Mouse (Mus musculus): ENCODE data around the gene Prkce. TPM values are rescaled to one million over a fixed set of nuclear protein-coding genes. Genes with fewer than 3 reads are reported as not detected.
A peak's percentile ranks its signal among the peaks of the same experiment; 100 is the strongest.

The Prkce gene
- total RNA-seq, 2 experiments from 2014 or later = 31.1 to 32.5 TPM

DNA sequence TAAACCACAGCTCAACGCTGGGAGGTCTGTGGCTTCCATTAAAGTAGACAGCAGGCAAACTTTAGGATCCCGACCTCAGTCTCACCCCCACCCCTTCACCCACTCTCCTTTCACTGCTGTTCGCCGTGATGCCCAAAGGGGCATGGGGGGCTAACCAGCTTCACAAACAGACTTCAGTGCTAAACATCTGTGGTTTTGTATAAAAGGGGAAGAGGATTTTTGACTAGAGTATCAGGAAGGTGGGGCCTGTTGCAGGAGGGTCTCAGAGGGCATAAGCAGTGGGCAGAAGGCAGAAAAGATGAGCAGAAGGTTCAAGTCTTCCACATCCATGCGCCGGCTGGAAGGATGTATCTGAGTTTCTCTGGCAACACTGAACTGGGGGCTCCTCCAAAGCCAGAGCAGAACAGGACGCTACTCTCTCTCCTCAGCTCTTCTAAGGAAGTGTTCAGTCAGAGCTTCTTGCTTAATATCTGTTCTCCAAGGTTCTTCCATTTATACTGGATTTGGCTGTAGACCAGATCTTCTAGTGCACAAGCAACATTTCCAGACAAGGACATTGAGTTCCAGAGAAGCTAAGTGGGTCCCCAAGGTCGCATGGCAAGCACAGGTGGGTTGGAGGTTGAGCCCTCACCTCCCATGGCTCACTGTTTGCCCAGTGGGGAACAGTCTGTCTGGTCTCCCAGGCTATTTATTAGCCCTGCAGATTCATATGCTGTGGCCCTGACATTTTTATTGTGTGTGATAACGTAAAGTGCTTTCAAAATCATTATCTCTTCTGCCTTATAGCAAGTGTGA is 2.8 kb downstream of the Prkce start:
- DNase-seq = peak in 1 of 2 experiments; percentile 13
- intact Hi-C loops (cut with DNase I) = no loop called here

DNA sequence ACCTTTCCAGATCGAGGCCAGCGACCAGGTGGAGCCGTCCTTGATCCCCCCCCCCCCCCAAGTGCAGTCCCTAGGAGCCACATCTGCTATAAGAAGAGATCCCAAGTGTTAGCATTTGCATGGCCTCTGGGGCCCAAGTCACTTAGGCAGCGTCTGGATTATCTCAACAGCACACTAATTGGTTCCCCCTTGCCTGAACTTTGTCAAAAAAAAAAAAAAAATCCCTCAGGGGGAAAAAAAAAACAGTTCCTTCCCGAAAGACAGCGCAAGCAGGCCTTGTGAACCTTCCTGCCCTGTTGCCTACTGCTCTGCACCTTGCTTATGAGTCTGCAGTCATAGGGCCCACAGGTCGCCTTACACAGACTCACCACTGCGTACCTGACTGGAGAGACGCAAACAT is 7.9 kb downstream of the Prkce start:
- intact Hi-C loops (cut with DNase I) = no loop called here
- no peak for DNase-seq

GRCm38 (mm10) chr17:86176722-86177121 is 9.1 kb downstream of the Prkce start:
- no peak for DNase-seq
- intact Hi-C loops (cut with DNase I) = no loop called here

- no peak for DNase-seq
- intact Hi-C loops (cut with DNase I) = loop anchor here (2.0 kb wide), 1 partner anchor 15 kb away; no protein-coding TSS in a partner anchor
Observed at GRCm38 (mm10) chr17:86183788-86184187, 16.2 kb downstream of the Prkce start.

DNA sequence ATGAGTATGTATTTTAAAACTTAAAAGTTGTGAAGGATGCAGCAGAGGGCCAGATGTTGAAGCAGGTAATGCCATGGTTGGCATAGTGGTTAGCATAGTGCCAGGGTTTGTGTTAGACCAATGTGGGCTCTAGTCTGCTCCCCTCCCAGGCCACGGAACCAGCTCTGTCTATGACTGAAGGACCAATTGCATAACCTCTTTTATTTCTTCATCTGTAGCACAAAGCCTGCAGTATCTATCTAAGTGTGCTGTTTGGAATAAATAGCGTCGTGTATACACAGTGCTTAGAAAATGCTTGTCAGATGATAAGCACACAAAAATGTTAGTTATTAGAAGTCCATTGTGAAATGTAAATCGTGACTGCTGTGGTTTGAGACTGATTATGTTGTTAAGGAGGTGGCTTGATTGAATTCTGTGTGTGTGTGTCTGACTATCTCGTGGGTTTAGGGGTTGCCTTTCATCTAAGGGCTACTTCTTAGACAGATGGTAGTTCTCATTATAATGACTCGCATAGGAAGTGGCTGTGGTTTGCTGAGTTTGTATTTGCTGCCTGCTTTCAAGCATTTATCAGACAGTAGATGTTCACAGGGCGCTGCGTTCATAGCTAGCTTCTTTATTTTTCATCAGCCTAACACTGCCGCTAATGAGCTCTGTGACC is 17.1 kb downstream of the Prkce start:
- intact Hi-C loops (cut with DNase I) = loop anchor here (2.0 kb wide), 1 partner anchor 16 kb away; no protein-coding TSS in a partner anchor
- DNase-seq = no peak

DNA sequence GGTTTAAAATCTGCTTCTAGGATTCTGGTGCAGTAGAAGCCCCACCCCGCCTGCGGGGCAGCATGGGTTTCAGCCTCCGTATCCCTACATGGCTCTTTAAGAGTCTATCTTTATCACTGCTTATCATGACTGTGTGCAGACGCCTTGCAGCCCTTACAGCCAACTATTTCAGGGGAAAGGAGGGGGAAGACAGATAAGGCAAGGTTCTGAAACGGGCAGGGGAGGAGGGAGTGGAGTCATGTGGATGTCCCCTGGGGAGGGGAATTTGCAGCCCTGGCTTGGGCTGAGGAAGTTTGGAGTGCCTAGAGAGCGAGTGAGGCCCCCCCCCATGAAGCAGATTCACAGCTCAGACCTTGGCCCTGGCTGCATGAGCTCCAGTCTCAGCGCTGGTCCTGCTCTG is 18.0 kb downstream of the Prkce start:
- peak; percentile 63 to 76 for DNase-seq

GRCm38 (mm10) chr17:86187777-86188176 is 20.2 kb downstream of the Prkce start:
- intact Hi-C loops (cut with DNase I) = no loop called here

More for the DNA sequence above, 18.0 kb downstream of the Prkce start:
- intact Hi-C loops (cut with DNase I) = loop anchor here (2.0 kb wide), 1 partner anchor 17 kb away; no protein-coding TSS in a partner anchor

DNA sequence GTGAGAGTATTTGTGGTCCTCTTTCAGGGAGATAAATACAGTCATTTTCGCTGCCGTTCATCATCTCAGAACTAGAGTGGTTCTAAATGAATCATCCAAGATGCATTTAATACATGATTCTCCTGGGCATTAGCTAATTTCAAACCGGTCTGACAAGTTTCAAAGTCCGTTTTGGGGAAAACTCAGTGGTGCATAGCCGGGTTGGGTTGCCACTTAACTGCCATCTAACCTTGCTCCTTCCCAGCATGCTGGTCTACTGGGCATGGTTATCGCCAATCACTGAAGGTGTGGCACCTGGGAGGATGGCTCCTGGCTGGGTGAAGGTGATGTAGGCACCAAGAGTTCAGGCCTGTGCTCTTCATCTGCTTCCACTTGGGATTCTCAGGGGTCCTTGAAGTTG is 26.4 kb downstream of the Prkce start:
- no peak for DNase-seq

More at GRCm38 (mm10) chr17:86187777-86188176, 20.2 kb downstream of the Prkce start:
- no peak for DNase-seq

GRCm38 (mm10) chr17:86194921-86195320 is 27.3 kb downstream of the Prkce start:
- DNase-seq = no peak
- intact Hi-C loops (cut with DNase I) = no loop called here

More for the DNA sequence above, 26.4 kb downstream of the Prkce start:
- intact Hi-C loops (cut with DNase I) = no loop called here

- peak; percentile 23 to 33 for DNase-seq
- intact Hi-C loops (cut with DNase I) = no loop called here
Observed at GRCm38 (mm10) chr17:86198496-86199465, 31.2 kb downstream of the Prkce start.

- intact Hi-C loops (cut with DNase I) = no loop called here
Observed at GRCm38 (mm10) chr17:86201981-86202380, 34.4 kb downstream of the Prkce start.

DNA sequence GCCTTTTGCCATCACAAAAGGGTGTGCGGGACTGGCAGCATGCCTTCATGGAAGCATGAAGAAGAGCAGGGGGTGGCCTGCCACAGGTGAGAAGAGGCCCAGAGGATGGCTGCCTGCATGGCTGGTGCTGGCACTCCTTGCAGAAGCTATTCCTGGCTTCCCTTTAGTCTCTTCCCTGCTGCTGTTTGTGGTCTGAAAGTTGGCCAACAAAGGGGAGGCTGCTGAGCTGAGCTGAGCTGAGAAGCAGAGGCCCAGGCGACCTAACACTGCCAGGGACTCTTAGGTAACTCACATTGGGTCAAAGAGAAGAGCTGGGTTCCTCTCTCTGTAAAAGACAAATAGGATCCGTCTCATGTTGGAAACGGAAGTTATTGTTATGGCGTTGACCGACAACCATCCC is 35.4 kb downstream of the Prkce start:
- intact Hi-C loops (cut with DNase I) = no loop called here
- peak; percentile 52 to 54 for DNase-seq

More at GRCm38 (mm10) chr17:86201981-86202380, 34.4 kb downstream of the Prkce start:
- DNase-seq = no peak

DNA sequence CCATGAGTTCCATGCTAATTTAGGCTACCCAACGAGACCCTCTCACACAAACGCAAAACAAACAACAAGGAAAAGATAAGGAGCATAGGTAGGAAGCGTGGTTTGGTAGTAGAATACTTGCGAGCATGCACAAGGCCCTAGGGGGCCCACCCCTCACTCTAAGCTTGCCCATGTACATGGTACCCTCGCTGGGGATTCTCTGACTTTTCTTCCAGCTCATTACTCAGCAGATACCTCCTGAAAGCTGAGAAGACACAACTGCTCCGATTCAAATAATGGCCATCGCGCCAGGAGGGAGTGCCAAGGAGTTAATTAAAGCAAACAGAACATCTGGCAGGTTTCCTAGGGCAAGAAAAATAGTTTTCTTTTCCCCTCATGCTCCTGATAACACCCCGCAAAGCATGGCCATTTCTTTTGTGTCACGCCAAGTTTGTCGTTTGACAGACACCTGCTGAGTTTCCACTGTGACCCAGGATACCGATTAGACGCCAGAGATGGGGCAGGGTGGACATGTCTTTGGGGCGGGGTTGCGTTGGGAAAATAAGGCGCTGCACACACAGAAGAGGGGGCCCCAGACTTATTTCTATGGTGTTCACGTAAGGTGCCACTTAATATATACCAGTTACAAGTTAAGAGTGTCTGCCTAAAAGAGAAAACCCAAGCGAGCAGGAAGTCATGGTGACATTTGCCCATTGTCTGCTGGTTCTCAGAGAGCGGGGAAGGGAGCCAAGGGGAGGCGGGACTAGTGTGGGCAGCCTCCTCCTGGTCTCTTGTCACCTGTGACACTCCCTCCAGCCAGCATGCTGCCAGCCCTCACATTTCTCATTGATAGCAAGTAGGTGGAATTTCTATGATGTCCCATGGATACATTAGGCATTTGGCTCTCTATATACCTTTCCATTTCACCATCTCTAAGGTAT is 36.2 kb downstream of the Prkce start:
- intact Hi-C loops (cut with DNase I) = no loop called here
- peak; percentile 69 for DNase-seq

- DNase-seq = no peak
- intact Hi-C loops (cut with DNase I) = no loop called here
Observed at GRCm38 (mm10) chr17:86206289-86206688, 38.7 kb downstream of the Prkce start.

GRCm38 (mm10) chr17:86208057-86208820 is 40.7 kb downstream of the Prkce start:
- intact Hi-C loops (cut with DNase I) = no loop called here
- DNase-seq = no peak

DNA sequence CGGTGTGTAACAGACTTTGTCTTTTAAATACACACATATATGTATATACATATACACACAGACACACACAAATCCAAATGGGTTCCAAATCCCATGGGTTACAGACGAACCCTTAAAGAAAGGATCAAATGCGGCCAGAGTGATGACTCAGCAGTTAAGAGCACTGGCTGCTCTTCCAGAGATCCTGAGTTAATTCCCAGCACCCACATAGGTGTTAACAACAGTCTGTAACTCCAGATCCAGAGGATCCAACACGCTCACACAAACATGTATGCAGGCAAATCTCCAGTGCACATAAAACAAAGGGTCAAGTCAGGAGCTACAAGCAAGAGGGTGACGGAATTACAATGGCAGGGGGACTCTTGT is 41.2 kb downstream of the Prkce start:
- no peak for DNase-seq
- intact Hi-C loops (cut with DNase I) = no loop called here

- DNase-seq = peak in 1 of 2 experiments; percentile 17
- intact Hi-C loops (cut with DNase I) = no loop called here
Observed at GRCm38 (mm10) chr17:86209680-86210251, 42.2 kb downstream of the Prkce start.

DNA sequence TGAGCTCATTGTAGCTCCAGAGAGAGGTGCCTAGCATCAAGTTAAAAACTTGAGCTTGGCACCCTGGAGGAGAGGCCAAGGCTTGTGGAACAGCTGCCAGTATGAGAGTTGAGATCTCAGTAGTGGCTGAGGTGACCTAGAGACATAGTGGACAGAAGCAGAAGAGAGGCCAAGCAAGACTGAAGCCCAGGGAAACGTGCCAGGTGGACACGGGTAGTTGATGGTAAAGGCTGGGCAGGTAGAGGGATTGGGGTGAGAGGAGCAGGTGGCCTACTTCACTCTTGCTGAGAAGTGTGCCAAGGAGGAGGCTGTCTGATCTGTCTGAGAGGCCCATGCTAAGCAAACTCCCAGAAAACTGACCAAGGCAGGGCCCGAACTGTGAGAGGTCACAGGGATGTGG is 44.6 kb downstream of the Prkce start:
- intact Hi-C loops (cut with DNase I) = no loop called here
- no peak for DNase-seq

- intact Hi-C loops (cut with DNase I) = no loop called here
- no peak for DNase-seq
Observed at GRCm38 (mm10) chr17:86214285-86214684, 46.7 kb downstream of the Prkce start.
